8 mouse cellular contexts compared by ENCODE assay signal in genomic region chr2:128312659-128313581, GRCm38 (mm10).
DNase-seq lines count a peak whose midpoint lies in the region; ATAC-seq and TF ChIP-seq lines count a peak whose summit lies in the region.

No protein-coding gene starts in this region.

- no peak overlapping the region for H3K4me3 ChIP-seq in embryonic fibroblast, embryonic 13.5 days (ENCODE audit: insufficient read depth, low read length)
- H3K4me3 ChIP-seq in midbrain, embryonic 14.5 days (replicated peaks; ENCODE audit: low read depth, low read length), result no peak overlapping the region

- peaks cover 23% of the 10 kb centered on the region for H3K4me1 ChIP-seq in embryonic fibroblast, embryonic 13.5 days (ENCODE audit: control insufficient read depth, insufficient read depth, low read length)
- 0 out of 2 replicates have a peak, but pooled peaks cover 4% of the 10 kb centered on the region for H3K4me1 ChIP-seq in midbrain, embryonic 14.5 days (ENCODE audit: control insufficient read depth, insufficient read depth, low read length)

- 58% methylated on average over 12 of the region's 12 CpGs for WGBS in midbrain, embryonic 14.5 days

- peak overlapping the region; percentile 45 for H3K4me2 ChIP-seq in midbrain, embryonic 14.5 days (ENCODE audit: low read length)

- no peaks in the 10 kb centered on the region for H3K36me3 ChIP-seq in midbrain, embryonic 14.5 days (ENCODE audit: control insufficient read depth, insufficient read depth, low read length)

- ATAC-seq in cerebellum, adult (ENCODE audit: insufficient number of reproducible peaks, low FRiP score, low TSS enrichment), result no peak
- no peak for ATAC-seq in midbrain, embryonic 14.5 days (ENCODE audit: low FRiP score, low TSS enrichment)

- H3K27me3 ChIP-seq in midbrain, embryonic 14.5 days (ENCODE audit: control insufficient read depth, insufficient read depth, low read length), result no peaks in the 10 kb centered on the region

- peak; percentile 35 to 41 for DNase-seq in cerebellum, postnatal 25 days
- peak; percentile 62 for DNase-seq in heart, postnatal 4 days
- no peak for DNase-seq in midbrain, embryonic 14.5 days
- DNase-seq in thymus, adult 18-20 months, result no peak
- DNase-seq in thymus, postnatal 25 days, result no peak
- DNase-seq in kidney, adult 8-10 months, result no peak

- TF ChIP-seq POLR2A in embryonic fibroblast, embryonic 13.5 days (IDR thresholded peaks at IDR 0.05; ENCODE audit: low read depth, low read length), result no peak

- no peak overlapping the region for H3K9ac ChIP-seq in midbrain, embryonic 14.5 days (replicated peaks; ENCODE audit: low read length)

- TF ChIP-seq CTCF in embryonic fibroblast, embryonic 13.5 days (IDR thresholded peaks at IDR 0.05; ENCODE audit: borderline replicate concordance, insufficient read depth, low read length), result no peak

- H3K9me3 ChIP-seq in midbrain, embryonic 14.5 days (ENCODE audit: control insufficient read depth, low read length), result no peaks in the 10 kb centered on the region

- peak overlapping the region; percentile 12; the same call in 1 of the 2 replicates for H3K27ac ChIP-seq in embryonic fibroblast, embryonic 13.5 days (ENCODE audit: insufficient read depth, low read length)
- H3K27ac ChIP-seq in midbrain, embryonic 14.5 days (replicated peaks; ENCODE audit: low read depth, low read length), result no peak overlapping the region

Comparison
In these comparisons a context has a peak if more than half of its experiments do, and no peak if none do; other contexts are left out.
1. DNase-seq: peak in cerebellum, postnatal 25 days (2 of 2) and heart, postnatal 4 days (single experiment); none in midbrain, embryonic 14.5 days (single experiment), thymus, adult 18-20 months (0 of 2), thymus, postnatal 25 days (single experiment) and kidney, adult 8-10 months (0 of 2).